Mouse (Mus musculus) mouse trophoblast stem cell (cell line): ENCODE measurements around the gene Xiap.

Experiments used
- in situ Hi-C, 2 experiments: fragments of 300-500 bp; cut with MseI, MboI; formaldehyde crosslinking; loops; 2 replicates in 1 of 2; 3 replicates in 1 of 2; pipeline ENCODE4 v1.15.1; 2025

The Xiap gene

GRCm38 (mm10) chrX:42087731-42088130 is 28.3 kb downstream of the Xiap start:
- in situ Hi-C loops, result no loop called here

- in situ Hi-C loops, result no loop called here
Observed at GRCm38 (mm10) chrX:42088136-42088535, 28.7 kb downstream of the Xiap start.

GRCm38 (mm10) chrX:42107137-42107536 is 47.7 kb downstream of the Xiap start:
- in situ Hi-C loops, result no loop called here

- in situ Hi-C loops, result no loop called here
Observed at GRCm38 (mm10) chrX:42110585-42110984, 51.1 kb downstream of the Xiap start.

GRCm38 (mm10) chrX:42119442-42120048 is 60.1 kb downstream of the Xiap start:
- in situ Hi-C loops, result no loop called here

GRCm38 (mm10) chrX:42124963-42125697 is 65.7 kb downstream of the Xiap start:
- in situ Hi-C loops, result no loop called here

- in situ Hi-C loops, result no loop called here
Observed at GRCm38 (mm10) chrX:42139882-42140281, 80.4 kb downstream of the Xiap start.

GRCm38 (mm10) chrX:42142620-42143019 is 83.1 kb downstream of the Xiap start:
- in situ Hi-C loops, result no loop called here

GRCm38 (mm10) chrX:42143991-42144390 is 84.5 kb downstream of the Xiap start:
- in situ Hi-C loops, result no loop called here

GRCm38 (mm10) chrX:42148016-42148451 is 88.6 kb downstream of the Xiap start:
- in situ Hi-C loops, result no loop called here

GRCm38 (mm10) chrX:42148788-42149556 is 89.5 kb downstream of the Xiap start, which contains the start of gene Stag2:
Gene Stag2 (plus strand): TSS chrX:42149317.
- in situ Hi-C loops, result no loop called here

GRCm38 (mm10) chrX:42149557-42150345 is 90.3 kb downstream of the Xiap start:
- in situ Hi-C loops, result no loop called here

- in situ Hi-C loops, result no loop called here
Observed at GRCm38 (mm10) chrX:42150346-42151023, 91.0 kb downstream of the Xiap start.

GRCm38 (mm10) chrX:42151024-42151754 is 91.7 kb downstream of the Xiap start:
- in situ Hi-C loops, result no loop called here

GRCm38 (mm10) chrX:42151903-42152369 is 92.5 kb downstream of the Xiap start:
- in situ Hi-C loops, result no loop called here

- in situ Hi-C loops, result no loop called here
Observed at GRCm38 (mm10) chrX:42153056-42153455, 93.6 kb downstream of the Xiap start.
